In genomic region chr14:104812006-104812405, GRCm38 (mm10) we compare ENCODE assay signal across 11 mouse cellular contexts.
"Had no signal": no experiment of that assay in that cellular context is flagged by ENCODE, and none has a peak within 500 bp of the region (broad histone marks: within the 10 kb centered on the region; RNA-seq: fewer than 3 reads in every experiment).

No protein-coding gene starts in this region.

- DNase-seq: liver; liver, embryonic 13.5 days; liver, postnatal 0 days; lung, adult 18-20 months; lung, adult 2 months; lung, embryonic 14.5 days; lung, postnatal 10 days; lung, postnatal 14 days; lung, postnatal 36 days; lung, postnatal 4 days; midbrain, embryonic 14.5 days had no signal
